Mouse (Mus musculus): Measurements from ENCODE around the gene Tppp.

DNA sequence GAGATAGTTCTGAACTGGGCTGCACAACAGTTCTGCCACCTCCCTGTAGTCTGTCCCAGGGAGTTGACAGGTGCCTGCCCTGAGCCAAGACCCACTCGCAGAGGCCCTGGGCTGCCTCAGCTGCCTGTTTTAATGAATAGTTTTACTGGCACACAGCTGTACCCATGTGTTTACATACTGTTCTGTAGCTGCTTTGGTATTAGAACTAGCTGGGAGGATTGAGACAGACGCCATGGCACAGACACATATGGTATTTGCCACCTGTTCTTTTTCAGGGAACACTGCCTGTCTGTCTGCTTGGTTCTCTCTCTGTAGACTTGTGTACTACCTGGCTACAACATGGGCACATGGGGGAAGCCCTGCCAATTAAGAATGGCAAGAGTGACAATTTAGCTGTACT lies 25.5 kb downstream of the Tppp start:
- TF ChIP-seq POLR2A (IDR thresholded peaks at IDR 0.05; ENCODE audit: control insufficient read depth, extremely low read depth, insufficient read depth, low read length, poor library complexity) (no peak), CTCF (IDR thresholded peaks at IDR 0.05; ENCODE audit: borderline replicate concordance, control insufficient read depth, extremely low read depth, insufficient read depth, low read length, poor library complexity) (no peak)
